Comparison of ENCODE assay signal across 9 mouse cellular contexts in genomic region chr2:118897392-118897791, GRCm38 (mm10). TPM values are rescaled to one million over a fixed set of nuclear protein-coding genes. Genes with fewer than 3 reads are reported as not detected.
A peak's percentile ranks its signal among the peaks of the same experiment; 100 is the strongest.
DNase-seq lines count a peak whose midpoint lies in the region; ATAC-seq and TF ChIP-seq lines count a peak whose summit lies in the region.
"Had no signal": no experiment of that assay in that cellular context is flagged by ENCODE, and none has a peak within 500 bp of the region (broad histone marks: within the 10 kb centered on the region; RNA-seq: fewer than 3 reads in every experiment).

No protein-coding gene starts in this region.

- H3K9ac ChIP-seq in limb, embryonic 14.5 days (ENCODE audit: low read depth, low read length, severe bottlenecking), result no peak overlapping the region
- no peak overlapping the region for H3K9ac ChIP-seq in stomach, embryonic 15.5 days

- peak overlapping the region; percentile 50 for H3K4me3 ChIP-seq in limb, embryonic 14.5 days (replicated peaks; ENCODE audit: low read length)
- H3K4me3 ChIP-seq in stomach, embryonic 15.5 days (replicated peaks), result peak overlapping the region; percentile 49

- DNase-seq in cerebellum, postnatal 10 days, result peak; percentile 26 to 36
- no peak for DNase-seq in cerebellum, adult 8-10 months
- DNase-seq in retina, postnatal 1 day, result peak; percentile 25
- no peak for DNase-seq in retina, embryonic 14.5 days (ENCODE audit: low spot score)
- DNase-seq in limb, embryonic 14.5 days (ENCODE audit: low spot score), result no peak
- DNase-seq in adrenal gland, adult 18-20 months (ENCODE audit: low spot score in 2 of 2), result no peak
- DNase-seq in adrenal gland, adult 2 months, result no peak
- DNase-seq: kidney, adult 8-10 months had no signal

- TF ChIP-seq POLR2A in limb, embryonic 14.5 days (IDR thresholded peaks at IDR 0.05; ENCODE audit: borderline replicate concordance, extremely low read depth, insufficient read depth, insufficient read length), result no peak

- H3K4me1 ChIP-seq in limb, embryonic 14.5 days (ENCODE audit: control insufficient read depth, insufficient read depth, low read length), result peaks cover 31% of the 10 kb centered on the region
- H3K4me1 ChIP-seq in stomach, embryonic 15.5 days, result peaks cover 34% of the 10 kb centered on the region

- no peaks in the 10 kb centered on the region for H3K36me3 ChIP-seq in limb, embryonic 14.5 days (ENCODE audit: control insufficient read depth, insufficient read depth, low read length)
- H3K36me3 ChIP-seq in stomach, embryonic 15.5 days, result no peaks in the 10 kb centered on the region

- 4% methylated on average over 7 of the region's 7 CpGs for WGBS in limb, embryonic 14.5 days
- WGBS in stomach, embryonic 15.5 days, result 6% methylated on average over 7 of the region's 7 CpGs

- no peak overlapping the region for H3K27ac ChIP-seq in limb, embryonic 14.5 days (replicated peaks; ENCODE audit: low read depth, low read length)
- H3K27ac ChIP-seq in stomach, embryonic 15.5 days, result no peak overlapping the region

- H3K27me3 ChIP-seq in limb, embryonic 14.5 days (ENCODE audit: control insufficient read depth, insufficient read depth, low read length), result peaks cover 60% of the 10 kb centered on the region
- H3K27me3 ChIP-seq in stomach, embryonic 15.5 days (replicated peaks), result peaks cover 63% of the 10 kb centered on the region

- ATAC-seq in limb, embryonic 14.5 days (ENCODE audit: low FRiP score, low read depth), result no peak
- ATAC-seq in stomach, embryonic 15.5 days (ENCODE audit: insufficient read depth, low FRiP score, low read depth), result no peak

- no peaks in the 10 kb centered on the region for H3K9me3 ChIP-seq in limb, embryonic 14.5 days (ENCODE audit: control insufficient read depth, low read length)
- no peaks in the 10 kb centered on the region for H3K9me3 ChIP-seq in stomach, embryonic 15.5 days

- H3K4me2 ChIP-seq in limb, embryonic 14.5 days (replicated peaks; ENCODE audit: low read depth, low read length, severe bottlenecking), result peak overlapping the region; percentile 92; the same call in 1 of the 2 replicates
- H3K4me2 ChIP-seq in stomach, embryonic 15.5 days, result peak overlapping the region; percentile 96

RNA-seq across cellular contexts. Expression of gene Bahd1, which starts 2.8 kb away (rescaled TPM):
- polyA plus RNA-seq in limb, embryonic 14.5 days (2012; rRNA removed), result 14.1 and 16.5 TPM in 2 replicates
- 1.5 and 1.8 TPM in 2 replicates for polyA plus RNA-seq in limb, embryonic 14.5 days (2014; fragmentation: Nextera tagmentation; extraction: Ambion mirVana)
- 5.7 TPM in 2 replicates for polyA plus RNA-seq in stomach, embryonic 15.5 days (2015; fragmentation: Nextera tagmentation; extraction: Ambion mirVana)
- total RNA-seq in adrenal gland, adult 18-20 months (2021), result 10 to 100 TPM; 37.4 to 39.4 TPM
- 10 to 100 TPM; 36.5 to 46.0 TPM for total RNA-seq in adrenal gland, adult 2 months (2021)
- polyA plus RNA-seq in adrenal gland, adult 2 months (2012; rRNA removed), result 59.5 and 60.3 TPM in 2 replicates

RNA-seq across cellular contexts. Expression of gene Chst14, which starts 28.9 kb away (rescaled TPM):
- 59.5 and 73.9 TPM in 2 replicates for polyA plus RNA-seq in limb, embryonic 14.5 days (2012; rRNA removed)
- 56.6 and 65.3 TPM in 2 replicates for polyA plus RNA-seq in limb, embryonic 14.5 days (2014; fragmentation: Nextera tagmentation; extraction: Ambion mirVana)
- 26.3 and 26.9 TPM in 2 replicates for polyA plus RNA-seq in stomach, embryonic 15.5 days (2015; fragmentation: Nextera tagmentation; extraction: Ambion mirVana)
- 1 to 10 TPM; 7.3 to 9.0 TPM for total RNA-seq in adrenal gland, adult 18-20 months (2021)
- 10 to 100 TPM in 1 of 2 experiments, 1 to 10 TPM in 1; 7.8 to 15.7 TPM for total RNA-seq in adrenal gland, adult 2 months (2021)
- 21.6 and 22.0 TPM in 2 replicates for polyA plus RNA-seq in adrenal gland, adult 2 months (2012; rRNA removed)

RNA-seq across cellular contexts. Expression of gene Ivd, which starts 35.6 kb away (rescaled TPM):
- polyA plus RNA-seq in limb, embryonic 14.5 days (2012; rRNA removed), result 100 and 112 TPM in 2 replicates
- 58.1 and 72.7 TPM in 2 replicates for polyA plus RNA-seq in limb, embryonic 14.5 days (2014; fragmentation: Nextera tagmentation; extraction: Ambion mirVana)
- 55.1 and 58.9 TPM in 2 replicates for polyA plus RNA-seq in stomach, embryonic 15.5 days (2015; fragmentation: Nextera tagmentation; extraction: Ambion mirVana)
- total RNA-seq in adrenal gland, adult 18-20 months (2021), result 100 to 1,000 TPM; 205 to 414 TPM
- total RNA-seq in adrenal gland, adult 2 months (2021), result 100 to 1,000 TPM; 245 to 355 TPM
- 205 and 242 TPM in 2 replicates for polyA plus RNA-seq in adrenal gland, adult 2 months (2012; rRNA removed)

Comparison
In these comparisons a context has a peak if more than half of its experiments do, and no peak if none do; other contexts are left out.
1. DNase-seq: peak in cerebellum, postnatal 10 days (2 of 2) and retina, postnatal 1 day (single experiment); none in cerebellum, adult 8-10 months (single experiment), retina, embryonic 14.5 days (single experiment), limb, embryonic 14.5 days (single experiment), adrenal gland, adult 18-20 months (0 of 2) and adrenal gland, adult 2 months (single experiment).